Mouse (Mus musculus) C2C12 (cell line): ENCODE measurements around the gene Syn3.

Experiments
- CTCF ChIP-seq: IDR thresholded peaks from one replicate; pipeline ENCODE4 v1.5.1; 2011; ENCODE audit not compliant: control insufficient read depth, insufficient read depth, insufficient read length
- FOSL1 ChIP-seq: IDR thresholded peaks from one replicate; pipeline ENCODE4 v1.8.0; 2011; ENCODE audit warnings: mild to moderate bottlenecking, low read length; ENCODE audit not compliant: poor library complexity, insufficient read depth, severe bottlenecking
- MAX ChIP-seq: IDR thresholded peaks from one replicate; pipeline ENCODE4 v1.6.1; 2011; ENCODE audit warnings: mild to moderate bottlenecking, control low read depth
- MYOD1 ChIP-seq: IDR thresholded peaks from one replicate; pipeline ENCODE4 v1.6.1; 2011; ENCODE audit warnings: low read depth; ENCODE audit not compliant: control insufficient read depth, insufficient read length
- MYOG ChIP-seq: IDR thresholded peaks from one replicate; pipeline ENCODE4 v1.6.1; 2011; ENCODE audit not compliant: control insufficient read depth, insufficient read length; ENCODE audit errors: extremely low read depth
- USF1 ChIP-seq: IDR thresholded peaks from one replicate; pipeline ENCODE4 v1.6.1; 2011; ENCODE audit warnings: low read depth, mild to moderate bottlenecking, control low read depth, moderate library complexity

DNA sequence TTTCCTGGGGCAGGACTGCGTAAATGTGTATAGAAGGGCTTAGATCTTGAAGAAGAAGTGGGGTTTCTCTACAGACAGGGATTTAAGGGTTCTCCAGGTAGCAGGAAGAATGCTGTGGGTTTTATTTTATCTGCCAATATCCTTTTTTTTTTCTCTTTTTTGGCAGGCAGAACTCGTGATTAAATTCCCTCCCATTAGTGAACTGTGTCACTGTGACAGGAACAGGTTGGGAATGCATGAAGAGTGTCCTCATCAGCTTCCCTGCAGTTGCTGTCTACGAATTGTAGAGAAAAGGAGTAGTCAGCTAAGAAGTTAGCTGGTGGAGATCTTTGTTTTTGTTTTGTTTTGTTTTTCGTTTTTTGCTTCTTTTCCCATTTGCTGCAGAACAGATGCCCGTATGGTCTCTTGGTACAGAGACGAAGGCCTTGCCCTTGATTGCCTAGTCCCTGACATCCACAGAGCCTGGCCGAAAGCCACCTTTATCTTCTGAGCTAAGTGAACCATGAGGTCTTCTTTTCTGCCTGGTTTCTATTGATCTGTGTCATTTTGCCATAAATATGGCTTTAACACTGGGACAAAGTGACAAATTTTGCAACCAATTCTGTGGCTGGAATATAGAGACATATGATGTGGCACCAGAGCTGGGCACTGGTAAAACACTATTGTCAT, 140.3 kb downstream of the Syn3 start:
- TF ChIP-seq MYOG (no peak), CTCF (no peak), MAX (no peak), USF1 (no peak), FOSL1 (no peak), MYOD1 (no peak)
